Mouse (Mus musculus) forelimb bud, embryonic 11.5 days (tissue): Measurements from ENCODE around the gene Ms4a4c.
"Not testable (repeated sequence)": the region's sequence is repeated elsewhere in the genome, so short reads cannot be mapped to it uniquely, and the experiment has no call there.

ENCODE experiments used
- DNase-seq: peaks from one replicate; pipeline ENCODE4 v3.0.0-alpha.2; 2012; ENCODE audit warnings: low read depth, low spot score

Ms4a4c gene

DNA sequence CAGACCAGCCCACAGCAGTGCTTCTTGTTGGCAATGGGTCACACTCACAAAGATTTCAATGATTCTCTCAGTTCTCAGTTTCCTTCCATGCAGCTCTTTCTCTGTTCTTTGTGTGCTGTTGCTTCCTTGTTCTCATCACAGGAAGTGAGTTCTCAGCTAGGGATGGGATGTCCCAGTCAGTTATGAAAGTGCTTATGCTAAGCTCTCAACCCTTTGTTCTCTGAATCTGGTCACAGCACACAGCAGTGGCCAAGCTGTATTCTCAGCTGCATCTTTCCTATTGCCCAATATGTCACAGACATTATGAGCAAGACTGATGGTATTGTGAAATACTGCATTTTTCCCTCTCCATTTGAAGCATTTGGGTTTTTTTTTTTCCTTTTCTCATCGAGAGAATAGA, 60.2 kb downstream of the Ms4a4c start:
- DNase-seq, result not testable (repeated sequence)

DNA sequence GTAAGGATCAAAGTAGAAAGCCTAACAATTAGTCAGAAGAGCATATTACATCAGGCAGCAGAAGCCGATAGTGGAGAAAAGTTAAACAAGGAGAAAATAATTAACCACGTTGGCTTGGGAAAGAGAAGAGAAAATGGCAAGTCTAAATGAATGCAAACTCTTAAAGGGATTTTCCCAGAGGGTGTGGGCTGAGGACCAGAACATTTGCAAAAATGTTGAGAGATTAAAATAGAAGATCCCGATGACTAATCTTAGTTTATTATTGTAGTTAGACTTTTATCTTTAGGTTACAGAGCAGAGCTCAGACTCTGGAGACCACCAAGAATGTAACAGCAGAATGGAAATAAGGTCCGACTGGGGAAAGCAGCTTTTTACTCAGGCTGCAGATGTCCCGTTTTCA, 61.9 kb downstream of the Ms4a4c start:
- no peak for DNase-seq

DNA sequence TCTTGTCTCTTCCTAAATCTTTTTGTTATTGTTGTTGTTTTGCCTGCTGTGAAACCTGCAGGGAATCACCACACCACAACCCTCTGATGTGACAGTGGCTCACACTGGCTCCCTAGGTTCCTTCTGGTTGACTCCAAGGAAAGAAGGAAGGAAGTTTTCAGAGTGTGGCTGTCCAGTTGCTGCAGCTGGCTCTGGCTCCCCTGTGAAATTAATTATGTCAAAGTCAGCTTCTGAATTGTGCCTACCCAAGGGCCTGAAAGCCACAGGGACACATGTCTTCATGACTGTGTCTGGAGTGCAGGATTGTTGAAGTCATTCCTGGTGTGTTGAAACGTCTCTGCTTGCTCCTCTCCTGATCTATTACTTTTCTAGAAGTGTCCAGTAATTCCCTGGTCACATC, 63.8 kb downstream of the Ms4a4c start:
- not testable (repeated sequence) for DNase-seq

DNA sequence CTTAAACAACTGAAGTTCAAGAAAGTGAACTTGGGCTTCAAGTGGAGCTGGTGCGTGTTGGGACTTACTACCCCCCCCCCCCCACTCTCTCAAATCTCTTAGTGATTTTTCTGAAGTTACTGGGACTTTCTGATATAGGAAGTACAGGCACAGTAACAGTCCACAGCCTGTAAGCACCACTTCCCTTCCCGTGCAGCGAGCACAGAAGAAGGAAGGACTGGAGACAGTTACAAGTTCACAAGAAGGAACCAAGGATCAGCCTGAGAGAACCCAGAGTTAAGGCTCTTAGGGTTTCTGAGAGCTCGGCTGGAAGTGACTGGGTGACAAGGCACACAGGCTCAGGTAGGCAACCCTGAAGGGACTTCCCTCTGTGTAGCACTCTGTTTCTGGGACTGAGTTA, 64.6 kb downstream of the Ms4a4c start, which contains the start of gene Ms4a6c:
Ms4a6c (plus strand) TSS at position 152 of the 400 bp plus-strand sequence.
- DNase-seq, result not testable (repeated sequence)
